Mouse (Mus musculus) limb, embryonic 15.5 days (tissue): ENCODE measurements around the gene Sh2d3c. TPM values are rescaled to one million over a fixed set of nuclear protein-coding genes. Genes with fewer than 3 reads are reported as not detected.
A peak's percentile ranks its signal among the peaks of the same experiment; 100 is the strongest.

Experiments
- ATAC-seq: fragments of 200-750 bp; cut with Nextera tagmentation; 2 replicates; pipeline ENCODE4 v1.8.0; 2017; ENCODE audit warnings: low read depth, moderate TSS enrichment; ENCODE audit not compliant: insufficient number of reproducible peaks, low FRiP score, low TSS enrichment
- H3K27ac ChIP-seq: fragments of 300-500 bp; sonication (generic); 2 replicates; pipeline ENCODE4 v1.5.1; 2015; ENCODE audit warnings: moderate library complexity, mild to moderate bottlenecking, inconsistent platforms
- H3K27me3 ChIP-seq: fragments of 300-500 bp; sonication (generic); 2 replicates; pipeline ENCODE4 v1.6.1; 2015; ENCODE audit warnings: inconsistent platforms
- H3K36me3 ChIP-seq: fragments of 300-500 bp; sonication (generic); 2 replicates; pipeline ENCODE4 v1.6.1; 2015; ENCODE audit warnings: inconsistent platforms
- H3K4me1 ChIP-seq: fragments of 300-500 bp; sonication (generic); 2 replicates; pipeline ENCODE4 v1.6.1; 2015; ENCODE audit warnings: inconsistent platforms
- H3K4me2 ChIP-seq: fragments of 300-500 bp; sonication (generic); 2 replicates; pipeline ENCODE4 v1.6.1; 2015; ENCODE audit warnings: mild to moderate bottlenecking, inconsistent platforms
- H3K4me3 ChIP-seq: fragments of 300-500 bp; sonication (generic); 2 replicates; pipeline ENCODE4 v1.5.1; 2015; ENCODE audit warnings: mild to moderate bottlenecking, inconsistent platforms
- H3K9ac ChIP-seq: fragments of 300-500 bp; sonication (generic); 2 replicates; pipeline ENCODE4 v1.6.1; 2015; ENCODE audit warnings: inconsistent platforms
- H3K9me3 ChIP-seq: fragments of 300-500 bp; sonication (generic); 2 replicates; pipeline ENCODE4 v1.6.1; 2016; ENCODE audit warnings: inconsistent platforms
- WGBS: fragments of 180-500 bp; shearing (Covaris S2); methylation state at CpG from one replicate; pipeline ENCODE4 v1.1.7; 2015; 5-methylcytosine and 5-hydroxymethylcytosine counted together
- polyA plus RNA-seq: library from polyadenylated mRNA; unstranded; fragments of >200 nt; fragmentation: Nextera tagmentation; extraction: Ambion mirVana; gene quantifications from 2 replicates; pipeline ENCODE4 v1.2.1, GENCODE M21; 2015

The Sh2d3c gene
- polyA plus RNA-seq, 1 experiment from 2014 or later, result 23.0 TPM

DNA sequence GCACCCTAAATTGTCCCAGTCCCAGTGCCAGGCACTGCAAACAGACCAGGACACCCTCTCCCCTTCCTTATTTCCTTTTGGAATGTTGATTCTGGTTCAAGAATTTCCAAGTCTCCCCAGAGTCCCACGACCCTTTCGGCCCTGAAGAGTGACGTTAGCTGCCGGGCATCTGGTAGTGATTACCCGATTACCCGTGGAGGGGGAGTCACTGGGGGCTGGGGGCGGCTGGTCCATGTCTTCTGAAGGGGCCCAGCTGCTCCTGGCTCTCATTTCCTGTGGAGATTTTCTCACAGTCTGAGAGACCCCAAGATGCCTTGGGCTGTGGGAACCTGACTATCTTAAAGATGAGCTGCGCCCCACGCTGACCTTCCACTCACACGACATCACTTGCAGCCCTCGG is 10.0 kb downstream of the Sh2d3c start:
- Histone ChIP-seq H3K4me2 (0 out of 2 replicates have a peak overlapping the region, but pooled peaks have one; percentile 19), H3K27me3 (no peaks in the 10 kb centered on the region), H3K9me3 (no peaks in the 10 kb centered on the region), H3K4me1 (peaks cover 43% of the 10 kb centered on the region), H3K4me3 (no peak overlapping the region), H3K9ac (no peak overlapping the region), H3K27ac (peak overlapping the region; percentile 79), H3K36me3 (no peaks in the 10 kb centered on the region)
- no peak for ATAC-seq
- WGBS, result 14% methylated on average over 11 of the region's 11 CpGs

- no peak for ATAC-seq
- Histone ChIP-seq H3K9ac (no peak overlapping the region), H3K9me3 (no peaks in the 10 kb centered on the region), H3K27me3 (no peaks in the 10 kb centered on the region), H3K36me3 (no peaks in the 10 kb centered on the region), H3K4me2 (no peak overlapping the region), H3K4me1 (peaks cover 43% of the 10 kb centered on the region), H3K27ac (0 out of 2 replicates have a peak overlapping the region, but pooled peaks have one; percentile 38), H3K4me3 (no peak overlapping the region)
- 60% methylated on average over 4 of the region's 4 CpGs for WGBS
Observed at GRCm38 (mm10) chr2:32731911-32732310, 11.1 kb downstream of the Sh2d3c start.

DNA sequence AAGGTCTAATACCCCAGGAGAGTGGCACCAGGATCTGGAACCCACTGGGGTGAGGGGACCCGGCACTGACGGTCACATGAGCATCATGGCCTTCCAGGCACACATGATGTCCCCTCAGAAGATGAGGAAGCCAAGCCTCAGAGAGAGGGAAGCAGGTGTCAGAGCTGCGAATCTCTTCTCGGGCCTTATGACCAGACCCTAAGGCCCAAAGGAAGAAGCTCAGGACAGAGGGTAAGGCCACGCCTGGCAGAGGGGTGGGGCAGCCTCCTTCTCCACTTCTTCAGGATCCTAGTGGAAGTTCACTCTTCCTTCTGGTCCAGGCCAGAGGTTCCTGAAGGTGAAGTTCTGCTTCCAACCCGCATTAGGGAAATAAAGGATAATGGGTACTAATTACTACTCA is 11.8 kb downstream of the Sh2d3c start:
- no peaks in the 10 kb centered on the region for H3K36me3 ChIP-seq
- no peak for ATAC-seq
- no peaks in the 10 kb centered on the region for H3K9me3 ChIP-seq
- WGBS, result 75% methylated on average over 6 of the region's 6 CpGs
- no peak overlapping the region for H3K9ac ChIP-seq
- no peak overlapping the region for H3K27ac ChIP-seq
- H3K4me2 ChIP-seq, result no peak overlapping the region
- H3K27me3 ChIP-seq, result no peaks in the 10 kb centered on the region
- no peak overlapping the region for H3K4me3 ChIP-seq
- H3K4me1 ChIP-seq, result peaks cover 37% of the 10 kb centered on the region

DNA sequence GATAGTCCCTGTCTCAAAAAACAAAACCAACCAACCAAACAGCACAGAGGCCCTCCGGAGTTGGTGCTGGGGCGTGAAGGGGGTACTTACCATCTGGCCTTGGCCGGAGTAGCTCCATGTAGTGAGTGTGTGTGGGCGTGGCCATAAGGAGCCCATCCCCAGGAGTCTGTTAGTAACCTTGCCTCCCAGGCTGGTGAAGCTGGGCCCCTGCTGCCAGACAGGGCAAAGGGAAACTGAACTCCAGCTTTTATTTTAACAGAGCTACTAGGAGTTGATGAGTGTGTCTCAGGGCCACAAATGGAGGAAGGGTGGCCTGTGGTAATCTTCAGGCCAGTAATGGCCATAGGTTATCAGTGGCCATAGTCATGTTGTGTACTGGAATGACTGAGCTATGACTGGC is 13.6 kb downstream of the Sh2d3c start:
- H3K9me3 ChIP-seq, result no peaks in the 10 kb centered on the region
- no peaks in the 10 kb centered on the region for H3K36me3 ChIP-seq
- no peak overlapping the region for H3K4me2 ChIP-seq
- no peak for ATAC-seq
- peak overlapping the region; percentile 44; the same call in 1 of the 2 replicates for H3K27ac ChIP-seq
- 41% methylated on average over 4 of the region's 4 CpGs for WGBS
- H3K4me3 ChIP-seq, result no peak overlapping the region
- H3K9ac ChIP-seq, result no peak overlapping the region
- peaks cover 27% of the 10 kb centered on the region for H3K4me1 ChIP-seq
- no peaks in the 10 kb centered on the region for H3K27me3 ChIP-seq

DNA sequence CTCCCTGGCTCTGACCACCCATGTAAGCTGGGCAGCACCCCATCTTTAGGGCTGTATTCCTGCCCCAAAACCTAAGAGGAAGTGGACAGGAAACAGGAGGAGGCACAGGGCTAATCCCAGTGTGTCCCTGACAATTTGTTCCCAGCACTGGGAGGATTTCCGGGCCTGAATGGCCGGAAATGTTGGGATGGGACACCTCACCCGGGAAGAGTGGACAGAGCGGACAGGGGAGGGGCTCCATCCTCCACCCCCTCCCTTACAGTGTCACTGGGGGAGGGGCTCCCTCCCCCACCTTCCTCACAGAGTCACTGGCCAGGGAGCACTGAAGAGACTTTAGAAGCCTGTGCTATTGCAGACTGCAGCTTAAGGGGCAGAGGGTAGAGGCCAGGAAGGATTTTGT is 14.1 kb downstream of the Sh2d3c start:
- Histone ChIP-seq H3K27me3 (peaks cover 4% of the 10 kb centered on the region; the same call in 1 of the 2 replicates), H3K36me3 (no peaks in the 10 kb centered on the region), H3K4me1 (peaks cover 24% of the 10 kb centered on the region), H3K4me2 (no peak overlapping the region), H3K9me3 (no peaks in the 10 kb centered on the region), H3K27ac (no peak overlapping the region), H3K4me3 (no peak overlapping the region), H3K9ac (no peak overlapping the region)
- no peak for ATAC-seq
- 51% methylated on average over 4 of the region's 4 CpGs for WGBS

DNA sequence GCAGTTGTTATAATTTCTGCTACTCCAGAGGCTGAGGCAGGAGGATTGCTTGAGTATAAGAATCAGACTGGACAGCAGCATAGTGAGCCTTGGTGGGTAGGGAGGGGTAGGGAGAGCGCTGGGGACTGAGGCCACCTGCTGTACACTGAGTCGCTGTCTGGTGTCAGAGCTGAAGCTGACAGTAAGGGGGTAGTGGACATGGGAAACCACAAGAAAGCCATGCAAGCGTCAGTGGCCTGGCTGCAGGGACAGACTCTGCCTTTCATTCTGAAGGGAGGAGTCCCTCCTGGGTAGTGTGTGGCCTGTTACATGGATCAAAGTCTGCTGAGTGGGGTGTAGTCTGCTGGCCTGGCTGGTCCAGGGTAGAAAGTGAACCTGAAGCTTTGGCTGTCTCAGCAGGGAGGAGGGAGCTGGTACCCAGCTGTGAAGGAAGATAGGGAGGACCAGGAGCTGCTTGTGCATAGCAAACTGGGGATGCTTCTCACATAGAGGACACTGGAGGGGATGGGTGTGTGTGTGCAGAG is 15.5 kb downstream of the Sh2d3c start:
- Histone ChIP-seq H3K27me3 (peaks cover 18% of the 10 kb centered on the region), H3K9me3 (no peaks in the 10 kb centered on the region), H3K27ac (no peak overlapping the region), H3K4me2 (no peak overlapping the region), H3K4me1 (peaks cover 19% of the 10 kb centered on the region), H3K9ac (no peak overlapping the region), H3K4me3 (no peak overlapping the region), H3K36me3 (no peaks in the 10 kb centered on the region)
- 48% methylated on average over 3 of the region's 3 CpGs for WGBS
- no peak for ATAC-seq

DNA sequence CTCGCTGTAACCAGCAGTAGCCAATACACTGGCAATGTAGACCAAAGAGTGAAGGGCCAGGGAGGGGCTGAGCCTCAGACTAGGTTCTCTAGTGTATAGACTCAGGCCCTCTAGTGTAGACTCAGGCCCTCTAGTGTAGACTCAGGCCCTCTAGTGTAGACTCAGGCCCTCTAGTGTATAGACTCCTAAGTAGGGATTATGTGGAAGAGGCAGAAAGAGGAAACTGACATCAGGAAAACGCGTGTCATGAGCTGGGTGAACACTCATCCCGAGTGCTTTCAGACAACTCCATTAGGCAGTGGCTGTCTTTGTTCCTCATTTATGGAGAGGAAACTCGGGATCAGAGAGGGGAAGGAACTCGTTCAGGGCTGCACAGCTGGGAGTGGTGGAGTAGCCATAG is 16.2 kb downstream of the Sh2d3c start:
- 65% methylated on average over 6 of the region's 6 CpGs for WGBS
- H3K27ac ChIP-seq, result no peak overlapping the region

GRCm38 (mm10) chr2:32739311-32739710 is 18.5 kb downstream of the Sh2d3c start:
- Histone ChIP-seq H3K4me3 (no peak overlapping the region), H3K36me3 (no peaks in the 10 kb centered on the region), H3K27me3 (peaks cover 37% of the 10 kb centered on the region), H3K9ac (no peak overlapping the region), H3K4me1 (peaks cover 20% of the 10 kb centered on the region), H3K27ac (no peak overlapping the region), H3K9me3 (no peaks in the 10 kb centered on the region), H3K4me2 (no peak overlapping the region)
- WGBS, result 70% methylated on average over 4 of the region's 4 CpGs
- ATAC-seq, result no peak

More for the DNA sequence above, 16.2 kb downstream of the Sh2d3c start:
- ATAC-seq, result no peak
- H3K27me3 ChIP-seq, result peaks cover 24% of the 10 kb centered on the region
- H3K9me3 ChIP-seq, result no peaks in the 10 kb centered on the region
- H3K4me1 ChIP-seq, result peaks cover 20% of the 10 kb centered on the region
- H3K4me3 ChIP-seq, result no peak overlapping the region
- no peak overlapping the region for H3K9ac ChIP-seq
- H3K36me3 ChIP-seq, result no peaks in the 10 kb centered on the region
- H3K4me2 ChIP-seq, result no peak overlapping the region

- Histone ChIP-seq H3K27me3 (peaks cover 38% of the 10 kb centered on the region), H3K27ac (no peak within 1 kb of the TSS), H3K9me3 (no peaks in the 10 kb centered on the region), H3K36me3 (peaks cover 10% of the 10 kb centered on the region), H3K4me3 (peak within 1 kb of the TSS; percentile 49), H3K4me1 (peaks cover 17% of the 10 kb centered on the region), H3K4me2 (peak within 1 kb of the TSS; percentile 95), H3K9ac (peak within 1 kb of the TSS; percentile 33; the same call in 1 of the 2 replicates)
- no peak for ATAC-seq
- WGBS, result 7% methylated on average over 11 of the region's 11 CpGs
Observed at GRCm38 (mm10) chr2:32740916-32741272, 20.0 kb downstream of the Sh2d3c start, which contains the start of gene 6330409D20Rik. 6330409D20Rik (minus strand) TSS chr2:32741016.

DNA sequence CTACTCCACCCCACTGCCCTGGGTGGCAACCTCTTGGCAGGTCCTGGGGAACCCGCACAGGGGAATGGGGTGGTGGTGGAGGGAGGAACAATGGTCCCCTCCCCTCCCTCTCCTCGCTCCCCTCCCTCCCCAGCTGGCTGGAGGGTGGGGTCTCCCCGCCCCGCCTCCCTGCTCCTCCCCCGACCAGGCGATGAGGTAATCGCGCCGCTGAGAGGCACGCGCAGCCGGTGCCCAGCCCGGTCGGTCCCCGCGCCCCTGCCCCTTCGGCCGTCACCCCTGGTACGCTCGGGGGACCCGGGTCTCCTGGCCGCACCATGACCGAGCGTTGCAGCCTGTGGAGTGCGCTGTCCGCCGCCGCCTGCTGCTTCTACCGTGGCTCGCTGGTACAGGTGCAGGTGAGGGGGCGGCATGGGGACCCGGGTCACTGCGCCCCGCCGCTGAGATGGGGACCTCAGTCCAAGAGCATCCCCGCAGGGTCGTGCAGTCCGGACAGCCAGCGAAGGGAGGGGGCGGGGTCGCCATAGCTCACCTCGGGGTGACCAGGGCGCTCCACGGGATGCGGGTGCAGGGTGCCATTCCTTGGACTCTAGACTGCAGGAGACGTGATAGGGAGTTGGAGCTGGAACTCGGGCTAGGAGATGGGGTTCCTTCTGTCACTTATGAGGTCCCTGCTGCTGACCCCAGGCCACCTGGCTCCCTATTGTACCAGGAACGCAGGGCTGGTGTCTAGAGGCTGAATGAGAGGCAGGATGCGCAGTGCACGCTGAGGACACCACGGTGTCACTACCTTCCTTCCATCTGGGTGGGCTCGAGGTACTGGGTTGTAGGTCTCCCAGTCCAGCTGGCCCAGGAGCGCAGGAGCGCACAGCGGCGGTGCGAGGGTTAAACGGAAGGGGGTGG is 20.7 kb downstream of the Sh2d3c start:
- peaks cover 15% of the 10 kb centered on the region for H3K36me3 ChIP-seq
- no peak overlapping the region for H3K27ac ChIP-seq
- peak overlapping the region; percentile 95 for H3K4me2 ChIP-seq
- no peaks in the 10 kb centered on the region for H3K9me3 ChIP-seq
- H3K9ac ChIP-seq, result peak overlapping the region; percentile 33; the same call in 1 of the 2 replicates
- WGBS, result 7% methylated on average over 55 of the region's 58 CpGs
- H3K4me3 ChIP-seq, result peak overlapping the region; percentile 49
- peaks cover 17% of the 10 kb centered on the region for H3K4me1 ChIP-seq
- H3K27me3 ChIP-seq, result peaks cover 40% of the 10 kb centered on the region
- ATAC-seq, result no peak

DNA sequence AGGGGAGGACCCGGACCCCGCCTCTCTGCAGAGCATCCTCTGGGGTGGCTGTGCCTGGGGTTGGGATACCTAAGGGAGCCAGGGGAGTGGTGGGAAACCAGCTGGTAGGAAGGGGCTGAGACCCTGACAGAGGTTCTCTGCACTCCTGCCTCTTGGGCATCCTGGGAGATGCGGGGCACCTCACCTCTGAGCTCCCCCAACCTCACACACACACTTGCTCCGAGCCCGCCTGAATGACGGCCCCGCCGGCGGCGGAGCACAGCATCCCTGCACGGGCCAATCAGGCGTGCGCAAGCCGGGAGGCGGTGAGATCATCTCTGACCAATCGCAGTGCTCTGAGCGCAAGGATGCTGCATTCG is 21.3 kb downstream of the Sh2d3c start:
- no peak overlapping the region for H3K9ac ChIP-seq
- H3K4me2 ChIP-seq, result peak overlapping the region; percentile 95
- ATAC-seq, result no peak
- no peaks in the 10 kb centered on the region for H3K9me3 ChIP-seq
- peaks cover 17% of the 10 kb centered on the region for H3K4me1 ChIP-seq
- H3K27me3 ChIP-seq, result peaks cover 40% of the 10 kb centered on the region
- no peak overlapping the region for H3K27ac ChIP-seq
- peak overlapping the region; percentile 49 for H3K4me3 ChIP-seq
- H3K36me3 ChIP-seq, result peaks cover 18% of the 10 kb centered on the region
- 7% methylated on average over 18 of the region's 18 CpGs for WGBS

GRCm38 (mm10) chr2:32744272-32744982 is 23.6 kb downstream of the Sh2d3c start:
- Histone ChIP-seq H3K9ac (no peak overlapping the region), H3K4me3 (no peak overlapping the region), H3K36me3 (peaks cover 23% of the 10 kb centered on the region), H3K4me1 (peaks cover 17% of the 10 kb centered on the region), H3K27me3 (peaks cover 40% of the 10 kb centered on the region), H3K4me2 (no peak overlapping the region), H3K27ac (no peak overlapping the region), H3K9me3 (no peaks in the 10 kb centered on the region)
- ATAC-seq, result no peak
- 68% methylated on average over 15 of the region's 15 CpGs for WGBS
